Mouse (Mus musculus): Measurements from ENCODE around the gene Tacc2.

The Tacc2 gene

GRCm38 (mm10) chr7:130677541-130678274 is 100.5 kb downstream of the Tacc2 start:
- DNase-seq (ENCODE audit: low spot score in 2 of 2): no peak

GRCm38 (mm10) chr7:130678414-130678813 is 101.2 kb downstream of the Tacc2 start:
- no peak for DNase-seq (ENCODE audit: low spot score in 2 of 2)

GRCm38 (mm10) chr7:130681798-130682197 is 104.6 kb downstream of the Tacc2 start:
- DNase-seq (ENCODE audit: low spot score in 2 of 2): no peak

- no peak for DNase-seq (ENCODE audit: low spot score in 2 of 2)
These were observed 111.4 kb downstream of the Tacc2 start for GRCm38 (mm10) chr7:130688601-130689000.

GRCm38 (mm10) chr7:130690869-130691268 is 113.6 kb downstream of the Tacc2 start:
- DNase-seq (ENCODE audit: low spot score in 2 of 2): no peak

GRCm38 (mm10) chr7:130691931-130692330 is 114.7 kb downstream of the Tacc2 start:
- no peak for DNase-seq (ENCODE audit: low spot score in 2 of 2)

- DNase-seq (ENCODE audit: low spot score in 2 of 2): peak in 1 of 2 experiments; percentile 45
These were observed 115.2 kb downstream of the Tacc2 start for GRCm38 (mm10) chr7:130692392-130692942.

- no peak for DNase-seq (ENCODE audit: low spot score in 2 of 2)
These were observed 115.9 kb downstream of the Tacc2 start for GRCm38 (mm10) chr7:130692943-130693799.

- no peak for DNase-seq (ENCODE audit: low spot score in 2 of 2)
These were observed 116.6 kb downstream of the Tacc2 start for GRCm38 (mm10) chr7:130693800-130694193.

- DNase-seq (ENCODE audit: low spot score in 2 of 2): no peak
These were observed 118.6 kb downstream of the Tacc2 start for GRCm38 (mm10) chr7:130695669-130696338.

GRCm38 (mm10) chr7:130696347-130697234 is 119.4 kb downstream of the Tacc2 start:
- peak; percentile 42 to 55 for DNase-seq (ENCODE audit: low spot score in 2 of 2)

- no peak for DNase-seq (ENCODE audit: low spot score in 2 of 2)
These were observed 121.2 kb downstream of the Tacc2 start for GRCm38 (mm10) chr7:130698480-130698879.

GRCm38 (mm10) chr7:130701336-130701735 is 124.1 kb downstream of the Tacc2 start:
- DNase-seq (ENCODE audit: low spot score in 2 of 2): no peak

- no peak for DNase-seq (ENCODE audit: low spot score in 2 of 2)
These were observed 128.0 kb downstream of the Tacc2 start for GRCm38 (mm10) chr7:130705230-130705629.

GRCm38 (mm10) chr7:130708940-130709339 is 131.7 kb downstream of the Tacc2 start:
- no peak for DNase-seq (ENCODE audit: low spot score in 2 of 2)

GRCm38 (mm10) chr7:130709372-130710274 is 132.4 kb downstream of the Tacc2 start:
- no peak for DNase-seq (ENCODE audit: low spot score in 2 of 2)

GRCm38 (mm10) chr7:130711851-130712250 is 134.6 kb downstream of the Tacc2 start:
- no peak for DNase-seq (ENCODE audit: low spot score in 2 of 2)

- DNase-seq (ENCODE audit: low spot score in 2 of 2): no peak
These were observed 136.1 kb downstream of the Tacc2 start for GRCm38 (mm10) chr7:130713319-130713718.

- DNase-seq (ENCODE audit: low spot score in 2 of 2): no peak
These were observed 138.2 kb downstream of the Tacc2 start for GRCm38 (mm10) chr7:130715467-130715866.

- DNase-seq (ENCODE audit: low spot score in 2 of 2): no peak
These were observed 139.1 kb downstream of the Tacc2 start for GRCm38 (mm10) chr7:130716341-130716740.
